Mouse (Mus musculus) neural tube, embryonic 15.5 days (tissue): ENCODE data around the gene Pde9a. TPM values are rescaled to one million over a fixed set of nuclear protein-coding genes. Genes with fewer than 3 reads are reported as not detected.

Experiments used
- ATAC-seq: fragments of 200-750 bp; cut with Nextera tagmentation; 2 replicates; pipeline ENCODE4 v1.8.0; 2017; ENCODE audit warnings: mild to moderate bottlenecking, moderate TSS enrichment, moderate library complexity; ENCODE audit not compliant: low FRiP score
- H3K27ac ChIP-seq: fragments of 300-500 bp; sonication (generic); replicated peaks from 2 replicates; pipeline ENCODE4 v1.5.1; 2015; ENCODE audit warnings: mild to moderate bottlenecking, inconsistent platforms
- H3K27me3 ChIP-seq: fragments of 300-500 bp; sonication (generic); replicated peaks from 2 replicates; pipeline ENCODE4 v1.6.1; 2015; ENCODE audit warnings: inconsistent platforms
- H3K36me3 ChIP-seq: fragments of 300-500 bp; sonication (generic); 2 replicates; pipeline ENCODE4 v1.6.1; 2015; ENCODE audit warnings: inconsistent platforms
- H3K4me1 ChIP-seq: fragments of 300-500 bp; sonication (generic); 2 replicates; pipeline ENCODE4 v1.6.1; 2015; ENCODE audit warnings: inconsistent platforms
- H3K4me2 ChIP-seq: fragments of 300-500 bp; sonication (generic); 2 replicates; pipeline ENCODE4 v1.6.1; 2015; ENCODE audit warnings: inconsistent platforms, mild to moderate bottlenecking, moderate library complexity
- H3K4me3 ChIP-seq: fragments of 300-500 bp; sonication (generic); replicated peaks from 2 replicates; pipeline ENCODE4 v1.5.1; 2015; ENCODE audit warnings: mild to moderate bottlenecking, inconsistent platforms
- H3K9ac ChIP-seq: fragments of 300-500 bp; sonication (generic); replicated peaks from 2 replicates; pipeline ENCODE4 v1.6.1; 2015; ENCODE audit warnings: mild to moderate bottlenecking, inconsistent platforms
- H3K9me3 ChIP-seq: fragments of 300-500 bp; sonication (generic); replicated peaks from 2 replicates; pipeline ENCODE4 v1.6.1; 2016; ENCODE audit warnings: inconsistent platforms
- WGBS: fragments of 180-500 bp; shearing (Covaris S2); methylation state at CpG from one replicate; pipeline ENCODE4 v1.1.7; 2015; ENCODE audit warnings: mixed read lengths; 5-methylcytosine and 5-hydroxymethylcytosine counted together
- polyA plus RNA-seq: library from polyadenylated mRNA; unstranded; fragments of >200 nt; fragmentation: Nextera tagmentation; extraction: Ambion mirVana; gene quantifications from 2 replicates; pipeline ENCODE4 v1.2.1, GENCODE M21; 2015

Pde9a gene
- polyA plus RNA-seq, 1 experiment from 2014 or later = 24.9 TPM

DNA sequence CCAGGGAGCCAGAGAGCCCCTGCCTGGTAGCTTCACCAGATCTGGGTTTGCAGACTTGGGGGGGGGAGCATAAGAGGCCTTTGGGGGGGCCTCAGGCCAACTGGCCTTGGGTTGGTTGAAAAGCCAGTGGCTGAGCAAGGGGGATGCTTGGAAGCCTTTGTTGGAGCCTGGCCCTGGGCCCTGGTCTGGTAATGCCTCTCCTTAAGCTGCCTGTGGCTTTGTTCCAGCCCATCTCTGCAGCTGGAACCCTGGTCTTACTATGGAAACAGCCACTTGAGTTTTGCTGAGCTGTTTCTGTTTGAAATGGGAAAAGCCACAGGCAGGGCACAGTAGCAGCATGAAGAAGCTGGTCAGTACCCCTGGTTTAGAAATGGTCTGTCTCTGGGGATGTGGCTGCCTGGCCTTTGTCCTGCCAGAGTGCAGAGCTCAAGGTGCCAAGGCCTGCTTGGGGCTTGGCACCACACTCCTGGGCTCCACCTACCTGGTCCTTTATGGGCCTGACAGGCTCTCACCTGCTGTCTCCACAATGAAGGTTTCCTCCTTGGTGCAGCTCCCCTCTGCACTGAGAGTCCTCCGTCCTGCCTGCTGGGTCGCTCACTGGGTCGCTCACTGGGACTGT lies 3.5 kb downstream of the Pde9a start:
- Histone ChIP-seq H3K9ac (no peak overlapping the region), H3K27ac (no peak overlapping the region), H3K4me3 (no peak overlapping the region), H3K9me3 (no peaks in the 10 kb centered on the region), H3K36me3 (no peaks in the 10 kb centered on the region), H3K27me3 (no peaks in the 10 kb centered on the region), H3K4me2 (peak overlapping the region; percentile 19; the same call in 1 of the 2 replicates), H3K4me1 (peaks cover 58% of the 10 kb centered on the region)
- ATAC-seq = no peak
- 88% methylated on average over 3 of the region's 3 CpGs for WGBS

DNA sequence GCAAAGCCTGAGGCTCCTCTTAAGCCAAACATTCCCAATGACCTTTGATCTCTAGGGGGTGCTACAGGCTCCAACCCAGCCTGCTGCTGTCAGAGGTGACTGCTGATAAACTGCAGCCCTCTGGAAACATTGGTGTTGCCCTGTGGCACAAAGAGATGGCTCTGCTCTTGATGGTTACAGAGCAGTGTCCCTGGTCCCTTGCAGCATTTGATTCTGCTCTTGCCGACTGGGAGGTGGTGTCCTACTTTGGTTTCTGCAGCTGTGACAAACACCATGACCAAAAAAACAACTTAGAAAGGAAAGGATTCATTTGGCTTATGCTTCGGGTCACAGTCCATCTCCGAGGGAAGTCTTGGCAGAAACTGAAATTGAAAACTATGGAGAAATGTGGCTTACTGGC lies 5.5 kb downstream of the Pde9a start:
- Histone ChIP-seq H3K27ac (no peak overlapping the region), H3K9me3 (no peaks in the 10 kb centered on the region), H3K4me3 (no peak overlapping the region), H3K27me3 (no peaks in the 10 kb centered on the region), H3K9ac (no peak overlapping the region), H3K4me1 (peaks cover 44% of the 10 kb centered on the region), H3K36me3 (no peaks in the 10 kb centered on the region), H3K4me2 (no peak overlapping the region)
- WGBS = 80% methylated on average over 3 of the region's 3 CpGs
- no peak for ATAC-seq

DNA sequence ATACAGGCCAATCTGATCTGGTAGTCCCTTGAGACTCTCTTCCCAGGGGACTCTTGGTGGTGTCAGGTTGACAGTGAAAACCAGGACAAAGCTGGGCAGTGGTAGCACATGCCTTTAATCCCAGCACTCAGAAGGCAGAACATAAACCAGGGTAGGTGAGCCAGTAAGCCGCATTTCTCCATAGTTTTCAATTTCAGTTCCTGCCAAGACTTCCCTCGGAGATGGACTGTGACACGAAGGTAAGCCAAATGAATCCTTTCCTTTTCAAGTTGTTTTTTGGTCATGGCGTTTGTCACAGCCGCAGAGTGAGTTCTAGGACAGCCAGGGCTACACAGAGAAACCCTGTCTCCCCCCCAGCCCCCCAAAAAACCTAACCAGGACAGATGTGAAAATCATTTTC lies 6.0 kb downstream of the Pde9a start:
- WGBS = 89% methylated on average over 5 of the region's 5 CpGs
- no peak overlapping the region for H3K4me3 ChIP-seq
- H3K36me3 ChIP-seq = no peaks in the 10 kb centered on the region
- H3K27ac ChIP-seq = no peak overlapping the region
- ATAC-seq = no peak
- H3K9ac ChIP-seq = no peak overlapping the region
- no peak overlapping the region for H3K4me2 ChIP-seq
- no peaks in the 10 kb centered on the region for H3K9me3 ChIP-seq
- H3K27me3 ChIP-seq = no peaks in the 10 kb centered on the region
- H3K4me1 ChIP-seq = peaks cover 38% of the 10 kb centered on the region

DNA sequence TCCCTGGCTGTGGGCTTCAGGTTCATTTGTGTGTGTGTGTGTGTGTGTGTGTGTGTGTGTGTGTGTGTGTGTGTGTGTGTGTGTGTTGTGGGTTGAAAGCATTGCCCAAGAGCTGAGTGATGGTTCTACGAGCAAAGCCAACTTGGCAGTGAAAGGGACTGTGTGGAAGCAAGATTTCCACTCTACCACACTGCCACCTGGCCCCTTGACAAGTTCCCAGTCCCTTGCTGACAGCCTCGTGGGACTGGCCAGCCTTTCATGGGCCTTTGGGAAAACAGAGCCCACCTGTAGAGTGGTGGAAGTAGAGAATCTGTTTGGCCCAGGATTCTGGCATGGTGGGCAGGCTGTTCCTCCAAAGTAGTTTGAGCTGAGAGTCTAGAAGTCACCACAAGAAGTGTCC lies 7.8 kb downstream of the Pde9a start:
- no peak overlapping the region for H3K4me3 ChIP-seq
- H3K9me3 ChIP-seq = no peaks in the 10 kb centered on the region
- WGBS = 79% methylated on average over 2 of the region's 2 CpGs
- no peak overlapping the region for H3K9ac ChIP-seq
- no peak overlapping the region for H3K27ac ChIP-seq
- no peaks in the 10 kb centered on the region for H3K36me3 ChIP-seq
- H3K4me1 ChIP-seq = peaks cover 21% of the 10 kb centered on the region
- no peak overlapping the region for H3K4me2 ChIP-seq
- no peak for ATAC-seq
- H3K27me3 ChIP-seq = no peaks in the 10 kb centered on the region

DNA sequence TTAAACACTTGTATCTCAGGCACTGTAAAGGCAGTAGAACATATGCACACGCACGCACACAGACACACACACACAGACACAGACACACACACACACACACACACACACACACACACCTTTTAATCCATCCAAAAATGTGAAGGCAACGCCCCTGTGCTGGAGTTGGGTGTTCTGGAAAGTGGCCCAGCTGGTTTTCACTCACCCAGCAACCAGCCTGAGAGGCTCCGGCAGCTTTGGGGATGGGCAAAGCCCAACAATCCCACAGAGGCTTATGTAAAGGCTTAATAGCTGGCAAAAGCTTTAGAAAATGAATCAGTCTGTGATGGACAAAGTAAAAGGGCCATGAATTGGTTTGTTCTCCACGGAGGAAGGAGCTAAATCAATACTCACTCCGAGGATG lies 14.3 kb downstream of the Pde9a start:
- Histone ChIP-seq H3K36me3 (no peaks in the 10 kb centered on the region), H3K27me3 (no peaks in the 10 kb centered on the region), H3K4me1 (peaks cover 19% of the 10 kb centered on the region), H3K4me3 (no peak overlapping the region), H3K9ac (no peak overlapping the region), H3K4me2 (no peak overlapping the region), H3K27ac (no peak overlapping the region), H3K9me3 (no peaks in the 10 kb centered on the region)
- 75% methylated on average over 6 of the region's 6 CpGs for WGBS
- ATAC-seq = no peak

DNA sequence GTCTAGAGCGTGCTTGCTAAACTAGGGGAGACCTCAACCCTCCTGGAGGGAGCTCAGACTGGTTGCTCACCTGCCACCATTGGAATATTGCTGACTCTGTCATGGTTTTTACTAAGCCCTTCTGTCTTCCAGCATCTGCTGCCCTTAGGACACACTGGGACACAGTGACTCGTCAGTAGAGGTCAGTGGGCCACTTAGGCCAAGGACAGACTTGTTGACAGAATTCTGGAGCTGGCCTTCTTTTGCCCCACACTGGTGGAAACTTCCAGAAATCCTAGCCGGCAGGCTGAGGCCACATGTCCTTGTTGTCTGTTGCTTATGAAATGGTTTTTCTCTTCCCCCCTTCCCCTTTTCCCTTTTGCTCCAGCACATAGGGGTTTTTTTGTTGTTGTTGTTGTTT lies 15.2 kb downstream of the Pde9a start:
- Histone ChIP-seq H3K4me2 (no peak overlapping the region), H3K9me3 (no peaks in the 10 kb centered on the region), H3K36me3 (no peaks in the 10 kb centered on the region), H3K4me3 (no peak overlapping the region), H3K4me1 (peaks cover 21% of the 10 kb centered on the region), H3K27me3 (no peaks in the 10 kb centered on the region), H3K27ac (no peak overlapping the region), H3K9ac (no peak overlapping the region)
- no peak for ATAC-seq
- WGBS = 84% methylated on average over 3 of the region's 3 CpGs

DNA sequence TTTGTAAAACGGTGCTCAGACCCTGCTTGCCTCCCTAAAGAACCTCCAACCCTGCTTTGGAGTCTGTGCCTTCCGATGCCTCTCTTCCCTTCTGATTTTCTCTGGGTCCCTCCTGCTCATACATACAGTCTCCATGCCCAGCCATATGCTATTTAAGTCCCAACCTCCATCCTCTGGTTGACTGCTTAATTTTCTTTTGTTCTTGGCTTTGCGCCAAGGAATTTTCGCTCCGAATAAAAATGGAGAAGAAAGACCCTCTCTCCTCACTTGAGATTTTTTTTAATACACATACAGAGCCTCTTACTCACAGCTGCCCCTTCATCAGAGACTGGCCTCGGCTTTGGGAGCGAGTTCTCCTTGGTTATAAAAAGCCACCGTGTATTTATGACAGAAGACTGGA lies 16.7 kb downstream of the Pde9a start:
- Histone ChIP-seq H3K4me2 (no peak overlapping the region), H3K27ac (no peak overlapping the region), H3K27me3 (no peaks in the 10 kb centered on the region), H3K4me3 (no peak overlapping the region), H3K9me3 (no peaks in the 10 kb centered on the region), H3K9ac (no peak overlapping the region), H3K4me1 (peaks cover 24% of the 10 kb centered on the region), H3K36me3 (no peaks in the 10 kb centered on the region)
- 69% methylated on average over 8 of the region's 8 CpGs for WGBS
- no peak for ATAC-seq

DNA sequence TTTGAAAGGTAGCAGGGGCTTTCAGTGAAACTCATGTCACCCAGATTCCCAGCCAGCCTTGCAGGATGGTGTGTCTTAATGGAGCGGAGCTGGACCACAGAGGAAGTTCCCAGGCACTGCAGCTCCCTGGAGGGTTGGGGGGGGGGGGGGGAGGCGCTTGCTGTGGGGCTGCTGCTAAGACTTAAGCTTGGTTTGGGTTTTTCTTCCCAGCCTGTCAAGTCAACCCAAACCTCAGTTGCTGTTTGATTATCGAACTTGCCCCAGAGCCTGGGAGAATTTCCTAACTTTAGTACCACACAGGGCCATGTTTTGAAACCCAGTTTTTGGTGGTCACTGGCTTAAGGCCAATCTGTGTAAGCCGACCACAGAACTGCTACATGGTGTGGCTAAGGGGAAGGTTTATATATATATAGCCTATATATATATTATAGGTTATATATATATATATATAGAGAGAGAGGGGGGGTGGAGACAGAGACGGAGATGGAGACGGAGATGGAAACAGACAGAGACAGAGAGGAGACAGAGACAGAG lies 19.8 kb downstream of the Pde9a start:
- no peak overlapping the region for H3K27ac ChIP-seq
- H3K36me3 ChIP-seq = no peaks in the 10 kb centered on the region
- no peak overlapping the region for H3K4me2 ChIP-seq
- peaks cover 38% of the 10 kb centered on the region for H3K4me1 ChIP-seq
- ATAC-seq = no peak
- 52% methylated on average over 6 of the region's 6 CpGs for WGBS
- H3K9me3 ChIP-seq = no peaks in the 10 kb centered on the region
- no peak overlapping the region for H3K9ac ChIP-seq
- H3K4me3 ChIP-seq = no peak overlapping the region
- H3K27me3 ChIP-seq = no peaks in the 10 kb centered on the region

DNA sequence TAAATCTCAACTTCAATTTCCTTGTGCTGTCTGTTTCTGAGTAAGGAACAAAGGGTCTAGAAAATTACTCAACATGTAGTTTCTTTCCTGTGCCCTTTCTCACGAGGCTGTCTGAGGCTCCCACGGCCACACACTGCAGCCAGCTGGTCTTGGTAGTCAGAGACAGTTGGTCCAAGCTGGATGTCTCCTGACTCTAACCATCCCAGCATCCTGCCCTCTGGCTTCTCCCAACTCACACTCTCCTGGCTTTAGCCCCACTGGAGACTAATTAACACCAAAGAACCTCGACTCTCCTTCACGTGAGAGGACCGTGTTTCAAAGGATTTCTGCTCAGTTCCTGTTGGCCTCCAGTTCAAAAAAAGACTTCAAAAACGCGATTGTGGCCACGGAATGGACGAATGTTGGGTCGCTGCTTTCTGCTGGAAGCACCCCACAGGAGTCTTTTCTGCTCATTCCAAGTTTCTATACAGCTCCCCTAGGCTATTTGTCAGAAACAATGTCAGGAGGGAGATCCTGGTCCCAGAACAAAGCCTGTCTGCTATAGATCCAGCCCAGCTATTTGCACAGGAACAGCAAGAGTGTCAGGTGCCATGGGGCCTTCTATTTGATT lies 23.8 kb downstream of the Pde9a start:
- no peak overlapping the region for H3K4me3 ChIP-seq
- peaks cover 27% of the 10 kb centered on the region for H3K4me1 ChIP-seq
- no peak for ATAC-seq
- H3K27me3 ChIP-seq = no peaks in the 10 kb centered on the region
- H3K4me2 ChIP-seq = no peak overlapping the region
- H3K36me3 ChIP-seq = peaks cover 6% of the 10 kb centered on the region; the same call in 1 of the 2 replicates
- WGBS = 9% methylated on average over 10 of the region's 10 CpGs
- H3K9me3 ChIP-seq = no peaks in the 10 kb centered on the region
- H3K9ac ChIP-seq = no peak overlapping the region
- H3K27ac ChIP-seq = peak overlapping the region; percentile 49

DNA sequence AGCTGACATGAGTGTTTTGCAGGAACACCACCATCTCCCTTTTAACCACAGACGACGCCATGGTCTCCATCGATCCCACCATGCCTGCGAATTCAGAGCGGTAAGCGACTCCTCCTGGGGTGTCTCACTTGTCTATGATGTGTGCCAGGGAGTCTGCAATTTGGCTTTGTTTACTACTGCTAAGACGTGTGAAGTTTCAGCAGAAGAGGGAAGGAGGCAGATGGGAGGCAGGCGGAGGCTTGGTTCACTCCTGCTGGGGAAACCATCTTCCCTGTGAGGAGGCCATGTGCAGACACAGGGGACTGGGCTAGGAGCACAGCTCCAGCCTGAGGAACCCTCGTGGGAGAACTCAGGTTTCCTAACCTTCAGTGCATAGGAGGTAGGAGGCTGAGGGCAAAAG lies 29.2 kb downstream of the Pde9a start:
- WGBS = 82% methylated on average over 9 of the region's 9 CpGs
- no peaks in the 10 kb centered on the region for H3K9me3 ChIP-seq
- no peak overlapping the region for H3K4me3 ChIP-seq
- no peak for ATAC-seq
- H3K27me3 ChIP-seq = no peaks in the 10 kb centered on the region
- H3K9ac ChIP-seq = no peak overlapping the region
- H3K4me1 ChIP-seq = peaks cover 17% of the 10 kb centered on the region
- H3K36me3 ChIP-seq = peaks cover 31% of the 10 kb centered on the region
- no peak overlapping the region for H3K27ac ChIP-seq
- H3K4me2 ChIP-seq = no peak overlapping the region

DNA sequence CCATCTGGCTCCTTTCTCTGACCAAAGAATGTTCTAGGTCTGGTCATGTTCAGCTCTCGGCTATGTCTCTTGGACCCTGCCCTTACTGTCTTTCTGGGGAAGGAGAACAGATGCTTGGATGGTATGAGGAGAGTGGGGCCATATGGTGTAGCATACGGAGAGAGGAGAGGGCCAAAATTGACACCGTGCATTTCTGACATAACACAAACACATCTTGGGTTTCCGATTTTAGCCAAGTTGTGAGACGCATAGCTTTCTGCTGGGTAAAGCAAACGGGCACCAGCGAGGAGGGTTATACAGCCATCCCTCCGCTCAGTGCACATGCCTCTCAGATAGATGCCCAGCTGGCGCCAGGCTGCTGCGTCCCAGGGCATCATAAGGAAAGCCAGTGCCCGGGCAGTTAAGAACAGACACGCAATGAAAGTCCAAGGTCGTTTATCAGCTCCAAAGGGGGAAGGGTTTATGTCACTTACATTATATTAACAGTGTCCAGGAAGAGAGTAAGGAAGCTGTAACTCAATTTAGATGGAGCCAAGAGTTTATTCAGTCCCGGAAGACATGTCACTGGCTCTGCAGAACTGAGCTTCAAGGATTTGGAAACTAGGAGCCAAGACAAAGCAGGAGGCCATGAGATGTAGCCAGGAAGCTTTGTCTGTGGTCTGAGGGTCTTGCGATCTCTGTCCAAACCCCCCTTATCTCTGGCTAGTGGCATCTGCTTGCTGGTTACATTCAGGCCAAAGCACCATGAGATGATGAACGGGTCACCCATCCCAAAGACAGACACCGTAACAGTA lies 33.0 kb downstream of the Pde9a start:
- H3K9ac ChIP-seq = no peak overlapping the region
- no peak; the same call in 1 of the 2 replicates for ATAC-seq
- no peak overlapping the region for H3K4me3 ChIP-seq
- H3K9me3 ChIP-seq = no peaks in the 10 kb centered on the region
- WGBS = 72% methylated on average over 17 of the region's 17 CpGs
- peaks cover 31% of the 10 kb centered on the region for H3K36me3 ChIP-seq
- H3K4me1 ChIP-seq = peaks cover 25% of the 10 kb centered on the region
- H3K27ac ChIP-seq = peak overlapping the region; percentile 5; the same call in 1 of the 2 replicates
- no peak overlapping the region for H3K4me2 ChIP-seq
- no peaks in the 10 kb centered on the region for H3K27me3 ChIP-seq

DNA sequence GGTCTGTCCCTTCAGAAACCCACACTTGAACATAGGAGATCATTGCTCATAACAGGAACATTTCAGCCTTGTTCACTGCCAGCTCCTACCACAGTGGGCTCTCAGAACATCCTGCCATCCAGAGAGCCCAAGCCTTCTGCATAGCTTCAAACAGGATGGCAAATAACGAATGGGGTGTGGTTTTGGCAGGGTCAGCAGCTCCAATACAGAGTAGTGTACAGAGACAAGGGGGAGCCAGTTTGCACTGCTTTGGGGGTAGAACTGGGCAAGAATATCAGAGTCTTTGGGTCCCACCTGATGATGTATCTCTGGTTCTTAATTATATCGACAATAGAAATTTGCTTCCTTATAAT lies 33.6 kb downstream of the Pde9a start:
- H3K36me3 ChIP-seq = peaks cover 26% of the 10 kb centered on the region
- no peak for ATAC-seq
- H3K9me3 ChIP-seq = no peaks in the 10 kb centered on the region
- H3K9ac ChIP-seq = no peak overlapping the region
- H3K4me3 ChIP-seq = no peak overlapping the region
- WGBS = 74% methylated on average over 2 of the region's 2 CpGs
- no peaks in the 10 kb centered on the region for H3K27me3 ChIP-seq
- peaks cover 31% of the 10 kb centered on the region for H3K4me1 ChIP-seq
- no peak overlapping the region for H3K4me2 ChIP-seq
- H3K27ac ChIP-seq = no peak overlapping the region; the same call in 1 of the 2 replicates
